Mouse (Mus musculus) gastrocnemius, postnatal 10 days (tissue): ENCODE measurements at regions not wholly inside any gene's neighbourhood (a gene's known extent, or its start where the extent isn't known, plus 50 kb on each side); places are given as distances from the start of the nearest gene placed in this dataset.

ENCODE experiments used
- DNase-seq: peaks from one replicate; pipeline ENCODE4 v3.0.0; 2021; ENCODE audit warnings: mixed read lengths

GRCm38 (mm10) chr17:83960158-83960557 lies 112.4 kb upstream of the Haao start:
- DNase-seq, result no peak

- no peak for DNase-seq
Measured at GRCm38 (mm10) chr17:83959159-83959848, 111.5 kb upstream of the Haao start.

GRCm38 (mm10) chr17:83958706-83959105 lies 110.9 kb upstream of the Haao start:
- no peak for DNase-seq

GRCm38 (mm10) chr17:83957661-83958540 lies 110.1 kb upstream of the Haao start:
- no peak for DNase-seq

- DNase-seq, result no peak
Measured at GRCm38 (mm10) chr17:83956821-83957565, 109.2 kb upstream of the Haao start.

GRCm38 (mm10) chr17:83955978-83956377 lies 108.2 kb upstream of the Haao start:
- no peak for DNase-seq

GRCm38 (mm10) chr17:83955058-83955697 lies 107.4 kb upstream of the Haao start:
- no peak for DNase-seq

GRCm38 (mm10) chr17:83954291-83955057 lies 106.7 kb upstream of the Haao start:
- DNase-seq, result peak; percentile 61

GRCm38 (mm10) chr17:83953656-83954055 lies 105.9 kb upstream of the Haao start:
- no peak for DNase-seq

GRCm38 (mm10) chr17:83946718-83947117 lies 99.0 kb upstream of the Haao start:
- no peak for DNase-seq

GRCm38 (mm10) chr17:83939344-83939743 lies 91.6 kb upstream of the Haao start:
- no peak for DNase-seq

- peak; percentile 55 for DNase-seq
Measured at GRCm38 (mm10) chr17:83938671-83939244, 91.0 kb upstream of the Haao start.

- DNase-seq, result peak; percentile 57
Measured at GRCm38 (mm10) chr17:83937576-83937975, 89.8 kb upstream of the Haao start.

- DNase-seq, result no peak
Measured at GRCm38 (mm10) chr17:83936677-83937076, 88.9 kb upstream of the Haao start.

GRCm38 (mm10) chr17:83935969-83936368 lies 88.2 kb upstream of the Haao start:
- DNase-seq, result no peak

- DNase-seq, result no peak
Measured at GRCm38 (mm10) chr17:83935232-83935631, 87.5 kb upstream of the Haao start.

- no peak for DNase-seq
Measured at GRCm38 (mm10) chr17:83933743-83934142, 86.0 kb upstream of the Haao start.

- no peak for DNase-seq
Measured at GRCm38 (mm10) chr17:83930401-83930800, 82.6 kb upstream of the Haao start.

- peak; percentile 50 for DNase-seq
Measured at GRCm38 (mm10) chr17:83927749-83928387, 80.1 kb upstream of the Haao start.

GRCm38 (mm10) chr17:83924259-83924922 lies 76.6 kb upstream of the Haao start:
- DNase-seq, result no peak
